Mouse (Mus musculus): Measurements from ENCODE around the gene Sap30. TPM values are rescaled to one million over a fixed set of nuclear protein-coding genes. Genes with fewer than 3 reads are reported as not detected.
"Not testable (repeated sequence)": the region's sequence is repeated elsewhere in the genome, so short reads cannot be mapped to it uniquely, and the experiment has no call there.

The Sap30 gene
- 11.6 and 12.0 TPM in 2 replicates for total RNA-seq (2021)
- long read RNA-seq, experiment 1, transcript Sap30-201 (4 exons, 1,178 nt): major isoform, 24 of 24 reads
- long read RNA-seq, experiment 1, partial matches to known transcripts: 0 of 24 reads
- long read RNA-seq, experiment 1, other reads (novel, unspliced or antisense): 0 of 24 reads
- long read RNA-seq, experiment 2, transcript Sap30-201 (4 exons, 1,178 nt): major isoform, 20 of 20 reads
- long read RNA-seq, experiment 2, partial matches to known transcripts: 0 of 20 reads
- long read RNA-seq, experiment 2, other reads (novel, unspliced or antisense): 0 of 20 reads

- peak; percentile 99 for DNase-seq
These were observed at the start of gene Sap30 for GRCm38 (mm10) chr8:57487441-57488155. Sap30 (minus strand) TSS chr8:57487860.

- DNase-seq: no peak
These were observed 48.5 kb upstream of the Sap30 start for GRCm38 (mm10) chr8:57536167-57536566.

- DNase-seq: no peak
These were observed 46.8 kb upstream of the Sap30 start for GRCm38 (mm10) chr8:57534495-57534894.

GRCm38 (mm10) chr8:57533106-57533505 is 45.4 kb upstream of the Sap30 start:
- DNase-seq: no peak

DNA sequence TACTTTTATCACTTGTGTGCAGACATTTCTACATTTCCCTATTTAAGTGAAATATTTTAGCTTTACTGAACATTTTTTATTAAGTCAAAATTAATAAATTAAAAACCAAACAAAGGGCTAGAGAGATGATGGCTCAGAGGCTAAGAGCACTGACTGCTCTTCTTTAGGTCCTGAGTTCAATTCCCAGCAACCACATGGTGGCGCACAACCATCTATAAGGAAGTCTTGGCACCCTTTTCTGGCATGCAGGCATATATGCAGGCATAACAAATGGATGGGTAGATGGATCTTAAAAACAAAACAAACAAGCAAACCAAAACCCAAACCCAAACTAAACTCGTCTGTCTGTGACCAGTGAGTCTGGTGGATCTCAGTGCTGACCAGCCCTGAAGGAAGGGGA is 44.6 kb upstream of the Sap30 start:
- no peak for DNase-seq

DNA sequence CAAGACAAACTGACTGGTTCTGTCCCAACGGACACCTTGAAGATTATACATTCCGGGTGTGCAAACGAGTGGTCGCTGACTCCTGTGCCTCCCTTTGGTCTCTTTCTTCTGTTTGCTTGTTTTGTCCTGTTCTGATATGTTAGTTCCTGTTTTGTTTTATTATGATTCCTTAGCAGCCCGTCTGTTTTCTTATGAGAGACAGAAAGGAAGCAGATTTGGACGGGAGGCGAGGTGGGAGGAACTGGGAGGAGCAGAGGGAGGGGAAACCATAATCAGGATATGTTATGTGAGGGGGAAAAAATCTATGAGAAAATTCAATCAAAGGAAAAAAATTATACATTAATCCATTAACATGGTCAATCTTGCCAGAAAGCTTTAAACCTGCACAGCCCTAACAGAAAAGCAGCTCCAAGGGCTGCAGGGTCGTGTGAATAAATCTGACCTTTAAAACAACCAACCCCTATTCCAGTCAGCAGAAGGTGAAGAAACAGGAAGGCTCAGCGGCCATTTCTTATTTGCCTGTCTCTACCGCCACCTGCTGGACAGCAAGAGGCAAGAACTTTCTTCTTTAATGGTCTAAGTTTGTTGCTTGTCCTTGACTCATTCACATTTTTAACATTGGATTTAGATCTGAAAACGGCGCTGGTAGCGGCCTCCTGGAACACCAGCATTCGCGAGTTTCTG is 43.1 kb upstream of the Sap30 start:
- DNase-seq: peak; percentile 91

DNA sequence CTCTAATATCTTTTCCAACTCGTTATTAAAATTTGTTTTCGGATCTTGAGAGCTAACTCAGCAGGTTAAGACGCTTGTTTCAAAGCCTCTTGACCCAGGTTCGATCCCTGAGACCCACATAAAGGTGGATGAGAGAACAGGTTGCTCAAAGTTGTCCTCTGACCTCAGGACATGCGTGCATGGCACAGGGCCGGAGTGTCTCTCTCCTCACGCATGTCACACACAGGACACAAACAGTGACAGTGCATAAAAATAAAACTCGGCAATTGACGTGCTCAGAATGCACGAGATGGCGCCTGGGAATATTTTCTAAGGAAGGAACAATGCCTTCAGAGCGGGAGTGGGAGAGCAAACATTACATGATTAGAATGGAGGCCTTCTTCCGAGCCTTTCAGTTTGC is 42.6 kb upstream of the Sap30 start:
- DNase-seq: no peak

DNA sequence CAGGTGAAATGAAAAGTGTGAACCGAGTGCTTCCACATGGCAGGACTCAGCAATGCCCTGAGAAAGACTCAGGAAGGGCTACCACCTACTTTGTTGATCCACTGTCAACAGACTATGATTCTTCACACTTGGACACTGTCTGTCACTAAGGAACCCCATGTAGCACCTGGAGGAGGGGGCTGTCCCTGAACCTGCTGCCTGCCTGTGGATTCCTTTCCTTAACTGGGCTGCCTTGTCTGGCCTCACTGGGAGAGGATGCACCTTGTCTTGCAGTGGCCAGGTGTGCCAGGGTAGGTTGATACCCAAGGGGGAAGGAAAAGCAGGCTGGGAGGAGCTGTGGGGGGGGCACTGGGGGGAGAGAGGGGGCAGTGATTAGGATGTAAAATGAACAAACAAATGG is 40.4 kb upstream of the Sap30 start:
- no peak for DNase-seq

DNA sequence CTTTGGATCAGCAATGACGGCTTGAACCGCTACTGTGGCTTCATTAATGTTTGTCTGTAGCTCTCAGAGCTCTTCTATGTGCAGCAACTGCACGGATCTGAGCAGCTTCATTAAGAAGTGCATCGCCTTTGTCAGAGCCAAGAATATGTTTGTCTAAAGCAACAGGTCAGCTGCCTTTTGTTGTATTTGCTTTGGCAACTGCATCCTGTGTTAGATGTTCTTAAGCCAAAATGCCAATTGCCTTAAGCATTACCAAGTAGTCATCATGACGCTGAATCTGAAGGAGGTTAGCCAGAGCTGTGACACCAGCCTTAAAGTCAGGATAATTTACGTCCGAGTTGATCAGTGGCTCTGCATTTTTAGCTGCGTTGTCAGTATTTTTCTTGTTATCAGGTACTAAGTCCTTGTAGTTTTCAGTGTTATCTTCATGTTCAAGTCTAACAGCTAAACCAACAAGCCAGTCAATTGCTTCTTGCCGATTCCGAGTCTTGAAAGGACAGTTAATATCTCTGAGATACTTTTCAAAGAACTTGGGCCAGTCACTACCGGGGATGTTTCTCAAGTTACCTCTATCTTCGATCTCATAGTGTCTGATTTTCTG is 32.6 kb upstream of the Sap30 start:
- no peak for DNase-seq

GRCm38 (mm10) chr8:57517723-57518122 is 30.1 kb upstream of the Sap30 start:
- DNase-seq: no peak

- DNase-seq: not testable (repeated sequence)
These were observed 29.0 kb upstream of the Sap30 start for GRCm38 (mm10) chr8:57516685-57517084.

DNA sequence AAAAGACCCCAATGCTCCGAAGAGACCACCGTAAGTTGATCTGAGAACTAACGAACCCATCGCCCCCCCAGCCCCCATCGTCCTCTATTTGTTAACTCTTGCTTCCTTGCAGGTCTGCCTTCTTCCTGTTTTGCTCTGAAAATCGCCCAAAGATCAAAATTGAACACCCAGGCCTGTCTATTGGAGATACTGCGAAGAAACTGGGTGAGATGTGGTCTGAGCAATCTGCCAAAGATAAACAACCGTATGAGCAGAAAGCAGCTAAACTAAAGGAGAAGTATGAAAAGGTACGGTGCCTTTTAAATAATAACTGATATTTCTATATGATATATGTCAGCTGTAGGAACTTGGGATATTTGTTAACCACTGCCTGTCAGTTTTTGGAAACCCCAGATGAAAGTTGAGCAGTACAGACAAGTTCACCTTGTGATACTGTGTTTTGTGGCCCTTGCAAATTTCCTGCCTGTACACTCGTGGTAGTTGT is 25.6 kb upstream of the Sap30 start:
- not testable (repeated sequence) for DNase-seq

DNA sequence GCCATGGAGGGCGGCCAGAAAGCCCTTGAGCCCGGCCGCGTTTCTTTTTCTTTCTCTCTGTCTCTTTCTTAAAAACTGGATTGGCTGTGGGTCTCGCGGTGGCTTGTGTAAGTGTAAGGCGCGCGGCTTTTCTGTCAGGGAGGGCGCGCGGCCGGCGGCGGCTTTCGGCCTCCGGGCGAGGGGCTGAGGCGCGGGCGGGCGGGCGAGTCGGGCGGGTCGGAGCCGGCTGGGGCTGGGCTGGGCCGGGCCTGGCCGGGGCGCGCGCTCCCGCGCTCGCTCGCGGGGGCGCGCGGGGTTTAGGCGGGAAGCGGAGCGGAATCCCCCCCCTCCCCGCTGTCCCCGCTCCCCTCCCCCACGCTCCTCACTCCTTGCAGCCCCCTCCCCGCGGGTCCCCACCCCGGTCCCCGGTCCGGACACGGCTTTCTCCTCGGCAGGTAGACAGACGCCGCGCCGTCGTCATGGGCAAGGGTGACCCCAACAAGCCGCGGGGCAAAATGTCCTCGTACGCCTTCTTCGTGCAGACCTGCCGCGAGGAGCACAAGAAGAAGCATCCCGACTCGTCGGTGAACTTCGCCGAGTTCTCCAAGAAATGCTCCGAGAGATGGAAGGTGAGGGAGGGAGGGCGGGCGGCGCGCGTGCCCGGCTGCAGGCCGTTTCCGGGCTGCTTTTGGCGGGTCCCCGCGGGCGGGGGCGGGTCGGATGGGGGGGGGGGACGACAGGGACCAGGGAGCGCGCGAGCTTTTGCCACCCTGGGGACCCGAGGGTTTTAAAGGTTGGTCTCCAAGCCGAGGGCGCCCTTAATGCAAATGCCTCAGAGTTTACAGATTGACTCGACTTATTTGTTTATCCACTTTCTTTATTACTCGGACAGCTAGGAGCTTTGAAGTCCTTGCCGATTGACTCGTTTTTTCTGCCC is 24.7 kb upstream of the Sap30 start:
- DNase-seq: peak; percentile 71

DNA sequence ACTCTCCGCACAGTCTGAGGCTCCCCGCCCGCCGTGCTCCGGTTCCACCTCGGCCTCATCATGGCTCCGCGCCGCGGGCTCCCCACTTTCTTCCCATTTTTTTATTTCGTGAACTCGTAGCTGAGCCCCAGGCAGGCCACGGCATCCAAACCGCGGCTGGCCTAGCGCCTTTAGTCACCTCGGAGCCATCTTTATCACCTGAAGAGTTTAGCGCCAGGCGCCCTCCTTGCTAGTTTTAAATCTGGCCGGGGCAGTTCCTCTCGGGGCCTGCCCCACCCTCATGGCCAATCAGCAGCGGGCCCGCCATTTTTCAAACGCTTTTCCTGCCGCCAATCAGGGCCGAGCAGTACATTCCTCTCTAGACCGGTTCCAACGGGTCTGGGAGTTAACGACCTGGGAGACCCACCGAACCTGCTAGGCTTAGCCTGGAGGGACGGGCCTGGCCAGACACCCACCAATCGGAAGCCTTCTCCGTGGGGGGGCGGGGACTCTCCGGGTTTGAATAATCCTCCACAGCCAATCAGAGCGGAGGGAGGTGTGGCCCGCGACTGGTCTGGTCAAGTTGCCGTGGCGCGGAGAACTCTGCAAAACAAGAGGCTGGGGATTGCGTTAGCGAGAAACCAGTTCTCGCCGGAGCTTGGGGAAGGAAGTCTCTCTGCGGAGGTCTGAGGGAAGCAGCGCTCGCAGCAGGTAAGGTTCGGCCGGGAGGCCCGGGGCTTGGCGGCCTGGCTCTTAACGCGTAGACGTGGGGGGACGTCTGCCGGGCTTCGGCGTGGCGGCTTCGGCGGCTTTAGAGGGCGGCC is 23.9 kb upstream of the Sap30 start, which contains the start of gene Hmgb2:
TSS of gene Hmgb2 (plus strand) at position 592 of the 803 bp plus-strand sequence.
- DNase-seq: peak; percentile 100

DNA sequence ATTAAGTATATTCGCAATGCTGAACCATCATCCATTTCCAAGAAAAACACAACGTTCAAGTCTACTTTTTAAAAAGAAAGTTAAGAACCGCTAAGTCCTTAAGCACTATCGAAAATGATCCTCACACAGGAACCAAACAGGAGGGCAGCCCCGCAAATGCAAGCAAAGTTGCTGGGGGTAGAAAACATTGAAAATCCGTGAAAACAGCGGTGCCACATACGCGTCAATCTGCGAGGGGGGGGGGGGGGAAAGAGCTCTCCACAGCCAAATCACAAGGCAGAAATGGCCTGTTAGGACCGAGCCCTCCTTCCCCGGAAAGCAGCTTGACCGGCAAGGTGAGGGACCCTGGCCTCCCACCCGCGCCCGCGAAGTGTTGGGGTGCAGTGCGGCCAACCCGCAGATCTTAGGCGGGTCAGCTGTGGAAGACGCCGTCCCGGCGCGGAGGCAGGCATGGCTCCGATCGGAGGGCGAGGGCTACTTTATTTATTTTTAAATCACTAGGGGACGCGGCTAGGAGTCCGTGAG is 23.2 kb upstream of the Sap30 start:
- DNase-seq: no peak

- no peak for DNase-seq
These were observed 21.0 kb upstream of the Sap30 start for GRCm38 (mm10) chr8:57508657-57509056.

DNA sequence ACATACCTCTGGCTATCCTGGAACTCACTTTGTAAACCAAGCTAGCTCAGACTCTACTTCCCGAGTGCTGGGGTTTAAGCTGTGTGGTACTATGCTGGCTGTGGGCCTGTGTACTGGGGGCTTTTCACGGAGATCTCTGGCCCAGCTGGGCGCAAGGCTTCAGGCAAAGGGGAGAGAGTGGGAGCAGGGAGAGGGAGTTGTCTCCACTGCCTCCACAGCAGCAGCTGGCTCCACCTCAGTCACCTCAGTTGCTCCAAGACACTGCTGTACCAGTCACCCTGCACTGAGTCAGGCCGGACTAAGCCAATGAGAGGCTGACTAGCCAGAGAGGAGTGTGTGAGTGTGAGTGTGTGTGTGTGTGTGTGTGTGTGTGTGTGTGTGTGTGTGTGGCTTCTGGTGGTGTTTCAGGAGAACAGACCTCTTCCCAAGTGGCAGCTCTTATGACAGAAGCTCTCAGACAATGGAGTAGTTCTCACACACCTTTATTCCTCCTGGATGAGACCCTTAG is 19.9 kb upstream of the Sap30 start:
- no peak for DNase-seq

DNA sequence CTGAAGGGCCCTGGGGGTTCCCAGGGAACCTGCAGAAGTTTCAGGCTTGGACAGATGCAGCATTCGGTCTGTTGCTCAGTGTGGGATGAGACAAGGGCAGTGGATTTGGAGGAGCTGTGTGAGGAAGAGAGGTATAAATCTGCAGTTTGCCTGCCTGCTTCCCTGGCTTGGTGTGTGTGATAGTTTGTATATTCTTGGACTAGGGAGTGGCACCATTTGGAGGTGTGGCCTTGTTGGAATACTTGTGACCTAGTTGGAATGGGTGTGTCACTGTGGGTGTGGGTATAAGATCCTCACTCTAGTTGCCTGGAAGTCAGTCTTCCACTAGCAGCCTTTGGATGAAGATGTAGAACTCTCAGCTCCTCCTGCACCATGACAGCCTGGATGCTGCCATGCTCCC is 17.8 kb upstream of the Sap30 start:
- DNase-seq: not testable (repeated sequence)

DNA sequence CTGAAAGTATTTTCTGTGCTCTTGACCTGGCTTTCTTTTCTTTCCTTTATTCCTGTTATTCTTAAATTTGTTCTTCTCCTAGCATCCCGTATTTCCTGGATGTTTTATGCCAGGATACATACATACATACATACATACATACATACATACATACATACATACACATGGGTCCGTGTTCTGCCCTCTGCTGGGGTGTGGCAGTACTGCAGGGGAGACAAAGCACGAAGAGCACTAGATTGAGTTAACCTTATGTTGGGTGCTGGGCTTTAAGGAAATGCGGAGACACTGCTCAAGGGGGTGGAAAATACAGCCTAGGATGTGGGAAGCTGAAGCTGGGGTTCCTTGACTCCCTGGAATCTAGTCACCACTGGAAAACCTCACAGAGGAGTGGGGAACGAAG is 16.0 kb upstream of the Sap30 start:
- peak; percentile 73 for DNase-seq

Data from adrenal gland, postnatal 14 days (tissue).